Mouse (Mus musculus): Measurements from ENCODE around the gene Stxbp5l.
"Not testable (repeated sequence)": the region's sequence is repeated elsewhere in the genome, so short reads cannot be mapped to it uniquely, and the experiment has no call there.

- not testable (repeated sequence) for TF ChIP-seq CTCF (IDR thresholded peaks at IDR 0.05; ENCODE audit: borderline replicate concordance, insufficient read depth, low read depth, low read length); POLR2A (IDR thresholded peaks at IDR 0.05; ENCODE audit: borderline replicate concordance, insufficient read depth, low read length)
Measured at GRCm38 (mm10) chr16:37125190-37125589, 259.6 kb downstream of the Stxbp5l start.
